Mouse (Mus musculus) adrenal gland, postnatal 14 days (tissue): ENCODE data around the gene Calu. TPM values are rescaled to one million over a fixed set of nuclear protein-coding genes. Genes with fewer than 3 reads are reported as not detected.
"Not testable (repeated sequence)": the region's sequence is repeated elsewhere in the genome, so short reads cannot be mapped to it uniquely, and the experiment has no call there.

Source experiments
- DNase-seq: peaks from one replicate; pipeline ENCODE4 v3.0.0; 2021; ENCODE audit warnings: mixed read lengths
- total RNA-seq: library from RNA; stranded (reverse); gene quantifications from 2 replicates; pipeline ENCODE4 v1.2.3, GENCODE M21; 2021

Calu gene
- total RNA-seq, 1 experiment from 2014 or later: 165 TPM

DNA sequence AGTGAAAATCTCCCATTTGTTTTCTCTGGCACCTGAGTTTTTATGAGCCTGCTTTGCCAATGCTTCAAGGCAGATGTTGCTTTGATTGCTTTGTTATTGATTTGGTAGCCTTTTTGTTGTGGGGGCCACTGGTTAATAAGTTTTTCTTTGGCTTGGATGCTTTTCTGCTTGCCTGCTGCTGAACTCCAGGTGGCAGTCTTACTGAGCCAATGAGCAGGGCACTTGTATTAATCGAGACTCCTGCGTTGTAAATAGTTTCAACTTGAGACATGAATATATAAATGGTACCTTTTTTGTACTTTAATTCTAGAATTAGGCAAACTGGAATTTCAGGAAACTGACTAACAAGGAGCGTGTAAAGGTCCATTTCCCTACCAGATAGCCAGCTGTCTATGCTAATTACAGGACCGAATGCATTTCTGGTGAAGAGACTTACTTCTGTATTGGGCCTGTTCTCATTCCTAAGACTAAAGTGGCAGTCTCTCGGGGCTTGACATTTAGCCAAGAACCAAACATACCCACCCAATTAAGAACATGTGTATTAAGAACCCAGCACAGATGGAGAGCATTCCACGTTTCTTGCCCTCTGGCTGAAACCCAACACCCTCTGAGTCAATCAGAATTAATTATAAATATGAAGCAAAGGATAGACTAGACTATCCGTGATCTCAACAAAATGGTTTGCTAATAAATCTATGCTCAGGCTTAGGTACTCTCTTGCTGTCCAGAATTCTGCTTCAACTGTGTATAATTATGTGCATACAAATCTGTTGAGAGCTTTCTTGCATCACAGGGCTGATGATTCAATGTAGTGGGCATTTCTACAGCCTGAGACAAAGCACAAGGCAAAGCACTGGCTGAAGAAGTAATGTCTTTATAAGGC, 14.6 kb downstream of the Calu start:
- DNase-seq: no peak

DNA sequence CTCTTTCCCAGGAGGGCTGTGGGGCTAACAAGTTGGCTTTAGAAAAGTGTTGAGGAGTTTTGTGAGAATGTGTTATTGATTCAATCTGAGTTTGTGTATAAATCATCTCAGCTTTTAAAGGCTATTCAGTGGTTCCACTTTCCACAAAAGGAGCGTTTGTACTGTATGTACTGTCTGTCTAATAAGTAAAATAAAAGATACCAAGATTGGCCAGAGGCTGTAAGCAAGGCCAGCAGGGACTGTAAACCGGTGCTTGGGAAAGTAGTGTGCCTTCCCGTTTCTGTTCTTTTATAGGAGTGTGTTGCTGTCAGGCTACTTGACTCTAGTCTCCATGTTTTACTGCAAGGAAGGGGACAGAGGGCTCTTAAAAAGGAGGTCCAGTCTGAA, 15.3 kb downstream of the Calu start:
- DNase-seq: no peak

DNA sequence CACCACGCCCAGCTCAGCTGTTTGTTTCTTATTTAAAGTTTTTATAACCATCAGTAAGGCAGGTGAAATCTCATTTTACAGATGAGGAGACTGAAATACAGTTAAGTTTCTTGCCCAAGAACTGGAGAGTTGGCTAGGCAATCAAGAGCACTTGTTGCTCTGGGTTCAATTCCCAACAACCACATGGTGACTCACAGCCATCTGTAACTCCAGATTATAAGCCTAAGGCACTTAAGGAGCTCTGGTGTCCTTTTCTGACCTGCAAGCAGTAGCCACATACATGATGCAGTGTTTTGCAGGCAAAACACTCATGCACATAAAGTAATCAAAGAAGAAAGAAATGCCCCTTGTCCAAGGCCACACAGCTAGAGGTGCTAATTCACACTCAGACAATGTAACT, 17.4 kb downstream of the Calu start:
- DNase-seq: no peak

DNA sequence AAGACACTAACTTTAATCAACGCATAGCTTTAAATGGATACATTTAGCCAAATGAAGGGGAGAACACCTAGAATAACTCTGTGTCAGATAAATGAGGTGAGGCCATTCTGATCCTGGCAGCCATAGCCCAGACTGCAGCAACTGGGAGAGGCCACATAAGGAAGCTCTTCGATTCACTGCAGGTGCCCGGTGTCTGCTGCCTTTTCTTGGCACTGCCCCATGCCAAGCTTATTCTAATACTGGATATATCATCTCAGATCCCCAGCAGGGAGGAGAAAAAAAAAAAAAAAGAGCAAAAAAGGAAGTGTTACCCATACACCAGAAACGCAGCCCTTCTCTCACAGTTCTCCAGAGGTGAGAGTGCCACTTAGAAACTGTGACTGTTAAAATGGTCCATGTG, 29.5 kb downstream of the Calu start:
- no peak for DNase-seq

DNA sequence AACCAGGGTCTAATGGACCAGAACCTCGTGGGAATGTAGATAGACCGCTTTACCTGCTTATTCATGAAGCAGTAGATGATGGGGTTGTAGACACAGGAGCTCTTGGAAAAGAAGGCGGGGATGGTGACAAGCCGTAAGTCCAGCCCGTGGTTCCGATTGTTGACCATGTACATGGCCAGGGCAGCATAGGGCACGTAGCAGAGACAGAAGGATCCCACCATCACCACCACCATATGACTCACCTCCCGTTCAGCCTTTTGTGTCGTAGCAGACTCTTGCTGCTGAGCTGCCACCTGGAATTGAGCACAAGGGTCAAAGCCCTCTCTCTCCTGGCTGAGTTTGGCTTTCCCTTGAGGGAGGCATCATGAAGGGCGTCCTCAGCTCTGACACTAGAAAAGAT, 30.8 kb downstream of the Calu start:
- no peak for DNase-seq

DNA sequence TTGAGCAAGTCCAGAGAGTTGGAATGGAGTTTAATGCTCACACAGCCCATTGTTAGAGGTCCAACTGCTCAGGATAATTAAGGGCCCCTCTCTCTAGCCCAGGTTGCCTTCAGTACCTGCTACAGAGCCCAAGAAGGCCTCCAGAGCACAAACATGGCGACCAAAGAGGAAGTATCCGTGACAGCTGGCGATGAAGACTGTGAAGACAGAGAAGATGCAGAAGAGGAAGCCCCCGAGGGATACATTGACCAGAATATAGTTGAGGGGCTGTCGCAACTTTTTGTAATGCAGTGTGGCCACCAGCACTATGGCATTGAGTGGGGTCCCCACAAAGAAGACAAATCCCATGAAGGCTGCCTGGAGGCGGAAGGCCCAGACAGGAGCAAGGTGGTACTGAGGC, 32.1 kb downstream of the Calu start:
- no peak for DNase-seq

DNA sequence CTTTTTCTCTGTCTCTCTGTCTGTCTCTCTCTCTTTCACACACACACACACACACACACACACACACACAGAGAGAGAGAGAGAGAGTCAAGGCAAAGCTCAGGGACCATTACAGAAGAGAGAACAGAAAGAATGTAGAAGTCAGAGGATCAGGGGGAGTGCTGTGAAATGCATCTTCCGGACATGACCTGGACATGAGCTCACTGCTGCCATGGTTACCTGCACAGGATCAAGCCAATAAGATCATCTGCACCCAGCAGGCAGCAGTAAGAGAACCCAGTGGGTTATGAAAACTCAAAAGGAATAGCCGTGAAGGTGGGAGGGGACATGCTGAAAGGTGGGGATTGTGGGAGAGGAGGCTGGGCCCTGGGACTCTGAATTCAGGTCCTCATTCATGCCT, 34.6 kb downstream of the Calu start:
- no peak for DNase-seq

DNA sequence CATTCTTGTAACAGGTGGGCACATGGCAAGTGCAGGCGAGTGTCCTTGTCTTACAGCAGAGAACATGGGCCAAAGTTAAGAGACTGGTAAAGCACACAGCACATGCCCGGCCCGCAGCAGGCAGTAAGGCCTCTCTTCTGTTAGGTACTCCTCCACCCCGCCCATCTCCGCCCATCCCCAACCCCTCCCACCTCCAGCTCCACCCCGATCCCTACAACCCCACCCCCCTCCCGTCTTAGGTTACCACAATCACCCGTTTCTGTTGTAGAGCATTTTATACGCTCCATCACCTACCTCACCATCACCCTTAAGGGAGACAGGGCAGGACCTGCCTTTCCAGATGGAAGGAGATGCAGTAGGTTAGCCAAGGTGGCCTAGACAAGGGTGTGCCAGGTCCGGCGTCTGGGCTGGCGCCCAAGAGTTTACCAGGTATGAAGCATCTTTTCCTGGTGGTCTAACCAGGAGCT, 40.2 kb downstream of the Calu start, which contains the start of gene Opn1sw:
Opn1sw (minus strand) TSS at position 417 of the 467 bp plus-strand sequence.
- peak; percentile 44 for DNase-seq

DNA sequence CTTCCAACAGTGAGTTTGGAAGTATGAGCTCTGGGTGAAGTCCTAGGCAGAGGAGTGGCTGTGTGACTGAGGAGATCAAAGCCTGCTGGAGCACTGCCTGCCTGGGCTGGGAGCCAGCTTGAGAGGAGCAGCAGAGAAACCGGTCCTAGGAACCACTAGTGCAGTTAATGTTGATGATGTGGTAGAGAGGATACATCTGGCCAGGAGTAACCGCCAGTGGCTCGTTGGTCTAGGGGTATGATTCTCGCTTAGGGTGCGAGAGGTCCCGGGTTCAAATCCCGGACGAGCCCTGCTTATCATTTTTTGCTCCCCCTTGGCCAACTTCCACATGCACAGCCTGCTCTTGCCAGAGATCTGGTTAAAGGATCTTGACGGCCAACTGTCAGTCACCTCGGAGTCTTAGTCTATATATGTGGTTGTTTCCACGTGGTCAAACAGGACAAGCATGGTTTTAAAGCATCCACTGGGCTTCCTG, 40.8 kb downstream of the Calu start:
- DNase-seq: peak; percentile 90

DNA sequence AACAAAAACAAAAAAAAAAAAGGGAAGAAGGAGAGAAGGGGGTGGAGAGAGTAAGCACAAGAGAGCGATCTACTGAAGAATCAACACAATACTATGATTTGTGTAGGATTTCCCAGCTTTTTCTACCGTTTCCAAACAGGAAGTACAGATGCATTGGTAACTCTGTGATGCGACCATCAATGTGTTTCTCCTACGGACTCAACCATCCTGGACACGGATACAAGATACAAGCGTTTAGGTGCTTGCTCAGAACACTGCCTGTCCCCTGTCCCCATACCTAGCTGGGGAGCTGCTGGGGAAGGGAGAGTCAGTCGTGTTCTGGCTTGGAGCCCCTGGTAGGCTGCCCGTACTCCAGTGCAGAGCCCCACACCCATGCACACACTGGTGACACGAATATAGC, 41.6 kb downstream of the Calu start:
- no peak for DNase-seq

DNA sequence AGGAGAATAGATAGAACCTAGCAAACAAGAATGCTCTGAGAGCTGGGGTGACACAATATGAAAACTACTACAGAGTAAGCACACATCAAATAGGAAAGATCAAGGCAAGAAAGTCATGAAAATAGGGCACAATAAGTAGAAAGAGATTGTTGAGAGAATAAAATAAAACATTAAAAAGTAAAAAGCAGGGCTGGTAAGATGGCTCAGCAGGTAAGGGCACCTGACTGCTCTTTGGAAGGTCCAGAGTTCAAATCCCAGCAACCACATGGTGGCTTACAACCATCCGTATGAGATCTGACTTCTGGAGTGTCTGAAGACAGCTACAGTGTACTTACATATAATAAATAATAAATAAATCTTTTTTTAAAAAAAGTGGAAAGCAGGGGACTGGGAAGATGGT, 42.6 kb downstream of the Calu start:
- not testable (repeated sequence) for DNase-seq

DNA sequence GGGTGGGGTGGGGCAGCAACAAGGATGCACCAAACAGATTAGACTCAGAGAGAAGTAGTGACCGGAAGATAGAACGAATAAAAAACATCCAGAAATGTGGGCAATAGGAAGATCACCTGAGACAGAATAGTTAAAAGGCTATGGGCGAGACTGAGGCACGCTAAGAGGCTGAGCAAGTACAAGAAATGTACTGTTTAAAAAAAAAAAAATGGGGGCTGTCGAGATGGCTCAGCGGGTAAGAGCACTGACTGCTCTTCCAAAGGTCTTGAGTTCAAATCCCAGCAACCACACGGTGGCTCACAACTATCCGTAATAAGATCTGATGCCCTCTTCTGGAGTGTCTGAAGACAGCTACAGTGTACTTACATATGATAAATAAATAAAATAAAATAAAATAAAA, 43.4 kb downstream of the Calu start:
- DNase-seq: not testable (repeated sequence)

DNA sequence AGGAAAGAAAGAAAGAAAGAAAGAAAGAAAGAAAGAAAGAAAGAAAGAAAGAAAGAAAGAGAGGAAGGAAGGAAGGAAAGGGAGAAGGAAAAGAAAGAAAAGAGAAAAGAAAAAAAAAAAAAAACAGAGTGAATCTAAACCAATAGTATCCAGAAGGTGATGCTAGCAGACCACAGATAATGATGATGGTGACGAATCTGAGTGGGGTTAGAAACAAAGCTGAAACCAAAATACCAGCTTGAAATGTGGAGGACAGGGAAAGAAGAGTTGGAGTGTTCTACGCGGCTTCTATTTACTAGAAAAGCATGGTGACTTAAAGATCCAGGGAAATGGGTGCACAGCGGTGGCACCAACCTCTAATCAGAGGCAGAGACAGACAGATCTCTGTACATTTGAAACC, 43.9 kb downstream of the Calu start:
- DNase-seq: no peak

DNA sequence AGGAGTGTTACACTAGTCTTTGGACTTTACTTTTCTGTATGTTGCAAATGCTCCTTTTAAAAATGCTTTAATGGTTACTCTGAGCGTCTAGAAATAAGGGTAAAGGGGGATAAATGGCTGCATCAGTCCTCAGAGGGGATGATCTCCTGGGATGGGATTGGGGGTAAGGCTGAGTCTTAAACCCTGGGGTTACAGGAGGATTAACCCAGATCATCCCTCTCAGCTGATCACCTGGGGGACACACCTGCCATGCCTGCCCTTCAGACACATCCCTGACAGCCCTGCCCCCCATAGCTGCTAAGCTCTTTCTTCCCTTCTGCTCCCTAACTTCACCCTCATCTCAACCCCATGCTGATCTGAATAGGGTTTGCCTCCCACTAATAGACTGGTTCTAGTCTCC, 46.4 kb downstream of the Calu start:
- DNase-seq: no peak

DNA sequence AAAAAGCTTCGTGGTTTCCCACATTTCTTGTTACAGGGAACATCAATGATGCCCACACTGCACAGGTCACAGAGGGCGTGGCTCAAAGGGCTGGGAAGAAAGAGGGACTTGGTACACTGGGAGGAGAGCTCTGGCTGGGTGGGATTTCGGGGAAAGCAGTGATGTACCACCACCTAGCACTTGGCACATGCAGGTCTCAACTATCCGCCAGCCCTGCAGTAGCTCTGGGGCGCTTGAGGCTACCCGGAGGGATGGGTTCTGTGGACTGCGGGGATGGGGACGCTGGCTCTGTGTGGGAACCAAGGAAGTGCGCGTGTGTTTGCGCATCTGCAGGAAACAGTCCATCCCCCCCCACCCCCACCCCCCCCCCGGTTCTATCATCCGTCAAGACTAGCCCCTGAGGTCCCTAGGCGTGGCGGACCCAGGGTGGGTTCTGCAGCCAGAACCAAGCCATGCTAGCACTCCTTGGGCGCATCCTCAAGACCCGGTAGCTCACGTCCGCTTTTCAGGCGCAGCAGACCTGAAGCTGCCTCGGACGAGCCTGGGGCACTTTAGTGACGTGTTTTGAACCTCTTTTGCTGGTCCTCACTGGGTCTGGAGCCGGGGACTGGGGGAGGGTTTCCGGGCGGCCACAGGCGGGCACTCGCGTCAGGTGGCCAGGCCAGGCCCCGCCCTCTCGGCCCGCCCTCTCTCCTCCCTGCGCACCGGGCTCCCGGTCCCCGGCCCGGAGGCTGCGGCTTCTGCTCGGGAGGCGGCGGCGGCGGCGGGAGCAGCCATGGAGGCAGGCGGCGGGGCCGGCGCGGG, 48.2 kb downstream of the Calu start, which contains the start of gene Ccdc136:
Ccdc136 (plus strand) TSS at position 400 of the 804 bp plus-strand sequence.
- DNase-seq: peak; percentile 84

DNA sequence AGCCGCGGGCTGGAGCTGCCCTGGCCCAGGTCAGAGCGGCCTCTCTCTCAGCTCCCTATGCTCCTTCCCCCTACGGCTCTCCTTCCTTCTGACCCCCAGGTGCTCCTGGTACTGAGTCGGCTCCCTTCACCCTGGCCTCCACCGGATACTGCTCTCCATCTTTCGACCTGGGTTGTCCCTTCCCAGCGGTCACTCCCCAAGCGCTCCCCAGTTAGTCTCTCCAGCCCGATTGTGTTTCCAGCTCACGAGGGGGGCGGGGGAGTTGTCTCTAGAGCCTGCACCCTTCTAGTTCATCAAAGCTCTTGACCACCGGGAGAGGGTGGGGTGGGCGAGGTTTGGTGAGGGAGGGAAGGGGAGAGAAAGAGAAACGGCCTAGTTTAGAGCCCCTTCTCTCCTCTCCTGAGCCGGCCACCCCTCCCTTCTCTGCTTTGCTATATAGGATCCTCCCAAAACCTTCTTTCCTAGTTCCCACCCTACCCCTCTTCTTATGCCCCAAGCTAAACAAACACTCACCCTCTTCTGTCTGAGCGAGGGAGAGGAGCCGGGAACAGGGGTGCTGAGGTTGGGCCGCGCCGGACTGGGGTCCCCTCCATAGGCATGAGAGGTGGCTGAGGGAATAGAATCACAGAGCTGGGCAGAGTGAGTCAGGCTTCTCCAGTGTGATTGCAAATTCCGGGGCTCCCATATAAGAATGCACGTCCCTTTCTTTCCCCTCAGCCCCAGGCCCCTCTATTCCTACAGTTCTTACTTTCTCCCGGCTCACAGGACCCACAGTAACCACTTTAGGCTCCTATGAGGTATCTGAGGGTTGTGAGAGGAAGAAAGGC, 49.1 kb downstream of the Calu start:
- DNase-seq: peak; percentile 29

DNA sequence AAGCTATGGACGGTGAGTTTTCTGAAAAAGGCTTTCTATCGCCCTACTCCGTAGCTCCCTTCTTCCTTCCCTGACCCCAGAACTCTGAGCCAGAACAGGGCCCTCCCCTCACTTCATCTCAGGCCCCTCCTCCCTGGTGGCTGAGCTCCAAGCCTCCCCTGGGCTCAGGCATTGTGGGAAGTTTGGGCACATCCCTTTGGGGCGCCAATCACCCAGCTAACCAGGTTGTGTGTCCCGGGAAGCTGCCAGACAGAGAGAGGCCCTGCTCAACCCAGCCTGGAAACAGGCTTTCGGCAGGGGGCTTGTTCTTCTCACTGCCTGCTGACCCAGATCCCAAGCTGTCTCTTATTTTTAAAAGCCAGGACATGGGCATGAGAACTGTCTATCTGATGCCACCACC, 49.7 kb downstream of the Calu start:
- DNase-seq: no peak

DNA sequence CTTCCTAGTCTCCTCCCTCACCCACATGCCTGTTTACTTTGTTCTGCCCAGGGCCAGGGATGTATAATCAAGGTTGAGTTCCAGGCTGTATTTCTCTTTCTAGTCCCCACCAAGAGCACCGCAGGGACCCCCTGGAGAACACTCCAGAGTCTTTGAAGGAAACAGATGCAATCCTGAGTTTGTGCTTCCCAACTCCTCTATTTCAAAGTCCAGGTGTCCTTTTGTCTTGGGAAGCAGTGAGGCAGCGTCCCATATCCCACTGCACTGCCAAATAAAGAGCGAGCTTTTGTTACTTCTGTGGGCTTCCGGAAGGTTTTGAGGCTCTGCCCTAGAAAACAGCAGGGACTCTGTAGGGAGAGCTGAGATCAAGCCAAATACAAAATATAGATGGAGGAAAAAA, 52.0 kb downstream of the Calu start:
- DNase-seq: no peak

DNA sequence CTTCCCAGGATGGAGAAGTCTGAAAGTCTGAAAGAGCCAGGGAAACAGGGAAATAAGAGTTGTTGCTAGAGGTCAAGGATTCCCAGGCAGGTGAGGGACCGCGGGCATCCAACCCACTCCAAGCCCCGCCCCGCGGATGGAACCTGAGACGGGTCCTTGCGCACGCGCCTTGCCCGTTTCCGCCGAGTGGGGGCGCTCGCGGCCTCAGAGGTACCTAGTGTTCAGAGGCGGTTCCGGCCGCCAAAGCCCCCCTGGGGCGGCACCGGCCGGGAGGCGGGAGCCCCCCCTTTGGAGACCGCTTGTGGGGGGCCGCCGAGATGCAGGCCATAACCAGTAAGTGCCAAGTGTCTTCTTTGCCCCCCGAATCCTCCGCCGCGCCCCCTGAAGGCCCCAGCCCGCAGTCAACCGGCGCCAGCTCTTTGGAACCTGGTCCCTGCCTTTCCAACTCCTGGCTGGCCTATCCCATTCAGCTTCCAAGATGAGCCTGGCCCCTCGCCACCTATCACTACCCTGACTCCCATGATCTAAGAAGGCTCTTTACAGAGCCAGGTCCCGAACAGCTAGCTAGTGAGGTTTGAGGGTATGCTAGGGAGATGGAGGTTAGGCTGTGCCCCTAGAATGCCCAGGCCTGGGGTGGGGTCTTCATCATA, 54.9 kb downstream of the Calu start:
- DNase-seq: peak; percentile 51

DNA sequence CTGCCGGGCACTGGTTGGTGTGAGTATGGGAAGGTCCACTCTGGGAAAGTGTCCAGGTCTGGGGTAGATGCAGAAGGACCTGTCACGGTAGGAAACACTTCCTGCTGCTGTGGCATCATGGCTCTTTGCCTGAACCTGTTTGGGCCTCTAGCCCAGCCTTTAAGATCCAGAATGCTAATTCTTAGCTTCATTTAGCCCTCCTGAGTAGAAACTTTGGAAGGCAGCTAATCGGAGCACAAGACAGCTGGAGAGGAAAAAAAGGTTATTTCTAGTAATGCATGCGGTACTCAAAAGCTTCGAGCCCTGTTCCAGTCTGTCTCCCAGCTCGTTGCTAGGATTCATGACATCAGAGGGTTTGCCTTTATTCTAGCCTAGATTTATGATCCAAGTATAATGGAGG, 58.5 kb downstream of the Calu start:
- DNase-seq: no peak

DNA sequence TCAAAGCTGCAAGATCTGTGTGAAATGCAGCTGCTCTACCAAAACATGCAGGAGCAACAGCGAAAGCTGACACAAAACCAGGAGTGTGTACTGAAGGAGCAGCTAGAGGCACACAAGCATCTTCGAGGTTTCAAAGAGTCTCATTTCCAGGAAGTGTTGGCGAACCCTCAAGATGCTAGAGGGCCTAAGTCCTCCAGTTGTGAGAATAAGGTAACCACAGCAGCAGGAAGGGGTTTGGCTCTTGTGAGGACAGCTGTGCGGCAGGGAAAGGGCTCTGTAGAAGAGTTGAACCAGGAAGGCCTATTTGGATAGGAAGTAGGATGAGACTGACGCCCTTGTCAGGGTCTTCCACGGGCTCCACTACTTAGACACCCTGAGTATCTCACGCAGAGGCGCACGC, 67.6 kb downstream of the Calu start:
- no peak for DNase-seq

DNA sequence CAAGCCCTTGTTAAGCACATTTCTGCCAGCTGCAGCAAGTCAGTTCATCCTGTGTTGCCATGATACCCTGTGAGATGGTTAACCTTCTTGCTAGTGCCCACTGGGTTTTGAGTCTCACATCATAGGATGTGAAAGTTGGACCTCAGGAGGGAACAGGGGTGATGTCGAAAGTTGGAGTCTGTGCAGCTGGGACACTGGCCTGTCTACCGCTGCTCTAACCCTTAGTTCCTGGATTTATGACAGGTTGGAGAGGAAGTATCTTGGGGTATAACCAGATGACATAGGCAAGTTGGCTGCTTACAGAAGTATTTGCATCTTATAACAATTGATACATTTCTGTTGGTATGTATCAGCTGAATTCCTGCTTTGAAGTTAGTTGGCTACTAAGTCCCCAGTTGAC, 72.7 kb downstream of the Calu start:
- no peak for DNase-seq
